Mouse (Mus musculus) midbrain, embryonic 13.5 days (tissue): ENCODE measurements around the gene Zdhhc14. TPM values are rescaled to one million over a fixed set of nuclear protein-coding genes. Genes with fewer than 3 reads are reported as not detected.
A peak's percentile ranks its signal among the peaks of the same experiment; 100 is the strongest.

Experiments
- ATAC-seq: fragments of 200-750 bp; cut with Nextera tagmentation; 2 replicates; pipeline ENCODE4 v1.8.0; 2017; ENCODE audit warnings: mild to moderate bottlenecking, moderate TSS enrichment, moderate library complexity
- H3K27ac ChIP-seq: fragments of 300-500 bp; sonication (generic); 2 replicates; pipeline ENCODE4 v1.5.1; 2015; ENCODE audit warnings: inconsistent platforms, mild to moderate bottlenecking, moderate library complexity
- H3K27me3 ChIP-seq: fragments of 300-500 bp; sonication (generic); 2 replicates; pipeline ENCODE4 v1.6.1; 2015; ENCODE audit warnings: mild to moderate bottlenecking, inconsistent platforms
- H3K36me3 ChIP-seq: fragments of 300-500 bp; sonication (generic); 2 replicates; pipeline ENCODE4 v1.6.1; 2015; ENCODE audit warnings: mild to moderate bottlenecking, inconsistent platforms
- H3K4me1 ChIP-seq: fragments of 300-500 bp; sonication (generic); replicated peaks from 2 replicates; pipeline ENCODE4 v1.6.1; 2015; ENCODE audit warnings: inconsistent platforms
- H3K4me2 ChIP-seq: fragments of 300-500 bp; sonication (generic); replicated peaks from 2 replicates; pipeline ENCODE4 v1.6.1; 2015; ENCODE audit warnings: moderate library complexity, mild to moderate bottlenecking, inconsistent platforms
- H3K4me3 ChIP-seq: fragments of 300-500 bp; sonication (generic); replicated peaks from 2 replicates; pipeline ENCODE4 v1.5.1; 2015; ENCODE audit warnings: mild to moderate bottlenecking, inconsistent platforms
- H3K9ac ChIP-seq: fragments of 300-500 bp; sonication (generic); replicated peaks from 2 replicates; pipeline ENCODE4 v1.6.1; 2015; ENCODE audit warnings: mild to moderate bottlenecking, inconsistent platforms
- H3K9me3 ChIP-seq: fragments of 300-500 bp; sonication (generic); 2 replicates; pipeline ENCODE4 v1.6.1; 2016; ENCODE audit warnings: mild to moderate bottlenecking, inconsistent platforms
- WGBS: fragments of 180-500 bp; shearing (Covaris S2); methylation state at CpG from one replicate; pipeline ENCODE4 v1.1.7; 2015; 5-methylcytosine and 5-hydroxymethylcytosine counted together
- polyA plus RNA-seq: library from polyadenylated mRNA; unstranded; fragments of >200 nt; fragmentation: Nextera tagmentation; extraction: Ambion mirVana; gene quantifications from 2 replicates; pipeline ENCODE4 v1.2.1, GENCODE M21; 2015

The Zdhhc14 gene
- polyA plus RNA-seq, 1 experiment from 2014 or later = 5.8 TPM

DNA sequence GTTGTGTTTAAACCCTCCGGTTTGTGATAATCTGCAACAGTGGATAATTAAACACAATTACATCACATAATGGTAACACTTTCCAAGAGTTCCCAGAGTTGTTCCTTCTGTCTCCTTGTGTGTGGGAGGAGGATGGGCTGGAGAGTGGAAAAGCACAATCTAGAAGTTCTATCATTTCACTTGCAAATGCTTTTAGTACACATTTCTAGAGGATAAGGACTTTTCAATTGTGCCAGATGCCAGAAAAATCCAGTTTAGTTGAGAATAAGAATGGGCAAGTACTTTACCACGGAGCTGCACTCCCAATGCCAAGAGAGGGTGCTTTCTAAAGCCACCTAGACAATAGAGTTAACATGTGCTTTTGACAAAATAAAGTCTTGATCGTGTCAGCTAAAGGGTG, 2.0 kb upstream of the Zdhhc14 start:
- Histone ChIP-seq H3K9ac (no peak overlapping the region), H3K9me3 (no peaks in the 10 kb centered on the region), H3K36me3 (no peaks in the 10 kb centered on the region), H3K27me3 (peaks cover 15% of the 10 kb centered on the region), H3K4me3 (no peak overlapping the region), H3K27ac (no peak overlapping the region), H3K4me2 (0 out of 2 replicates have a peak overlapping the region, but pooled peaks have one; percentile 88), H3K4me1 (peaks cover 31% of the 10 kb centered on the region)
- 64% methylated on average over 3 of the region's 3 CpGs for WGBS
- ATAC-seq = no peak

DNA sequence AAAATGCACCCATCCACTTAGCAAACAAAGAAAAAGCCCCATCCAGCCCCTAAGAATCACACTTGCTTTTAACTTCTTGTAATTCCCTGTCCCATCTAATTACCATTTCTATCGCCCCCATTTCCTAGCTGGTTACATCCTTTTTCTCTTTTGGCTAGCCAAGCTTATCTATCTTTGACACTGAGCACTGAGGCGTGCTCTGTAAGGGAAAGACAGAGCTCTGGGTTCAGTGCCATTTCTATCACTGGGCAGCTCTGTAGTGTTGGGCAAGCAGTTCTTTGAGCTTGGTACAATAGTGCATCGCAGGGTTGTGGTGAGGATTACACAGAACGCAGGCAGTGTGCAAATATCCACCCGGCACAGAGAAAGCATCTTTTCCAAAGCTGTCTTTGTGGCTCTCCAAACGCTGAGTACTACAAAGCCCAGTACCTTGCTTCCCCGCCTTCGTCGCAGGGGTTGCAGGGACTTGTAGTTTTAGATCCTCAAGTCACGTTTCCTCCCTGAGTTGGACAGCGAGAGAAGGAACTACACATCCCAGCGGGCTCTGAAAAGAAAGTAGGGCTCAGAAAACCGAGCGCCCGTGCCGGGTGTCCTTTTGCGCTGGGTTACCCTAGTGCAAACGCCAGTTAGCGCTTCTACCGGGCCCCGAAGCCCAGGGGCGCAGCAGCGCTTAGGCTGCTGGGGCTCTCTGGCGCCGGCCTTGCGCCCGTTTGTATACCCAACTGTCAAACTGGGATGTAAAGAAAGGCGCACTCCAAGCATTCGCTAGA, 1.1 kb upstream of the Zdhhc14 start:
- Histone ChIP-seq H3K27ac (peak overlapping the region; percentile 98), H3K27me3 (peaks cover 18% of the 10 kb centered on the region), H3K9ac (peak overlapping the region; percentile 80), H3K4me2 (peak overlapping the region; percentile 88), H3K4me3 (peak overlapping the region; percentile 61), H3K36me3 (no peaks in the 10 kb centered on the region), H3K9me3 (no peaks in the 10 kb centered on the region), H3K4me1 (peaks cover 33% of the 10 kb centered on the region)
- ATAC-seq = peak; percentile 90
- WGBS = under 1% methylated on average over 29 of the region's 29 CpGs

DNA sequence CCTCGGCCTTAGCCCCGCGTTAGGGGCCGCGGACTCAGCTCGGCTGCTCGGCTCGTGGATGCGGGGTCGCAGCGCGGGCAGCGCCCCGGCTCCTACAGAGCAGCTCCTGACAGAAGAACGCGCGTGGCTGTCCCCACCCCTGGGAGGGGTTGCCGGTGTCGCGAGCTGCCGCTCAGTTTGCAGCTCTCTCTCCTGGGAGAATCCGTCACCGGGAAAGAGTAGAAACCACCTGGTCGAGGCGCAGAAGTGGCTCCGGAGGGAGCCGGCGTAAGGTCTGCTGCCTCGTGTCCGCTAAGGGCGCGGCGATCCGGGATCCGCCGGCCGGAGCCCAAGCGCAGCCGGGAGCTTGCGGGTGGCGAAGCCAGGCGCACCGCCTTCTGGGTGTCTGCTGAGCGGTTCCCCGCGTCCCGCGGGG, 396 bp downstream of the Zdhhc14 start:
- H3K36me3 ChIP-seq = no peaks in the 10 kb centered on the region
- H3K4me1 ChIP-seq = peaks cover 33% of the 10 kb centered on the region
- peak overlapping the region; percentile 98 for H3K27ac ChIP-seq
- H3K4me3 ChIP-seq = peak overlapping the region; percentile 61
- peak overlapping the region; percentile 80 for H3K9ac ChIP-seq
- H3K4me2 ChIP-seq = peak overlapping the region; percentile 88
- WGBS = under 1% methylated on average over 48 of the region's 48 CpGs
- peaks cover 18% of the 10 kb centered on the region for H3K27me3 ChIP-seq
- H3K9me3 ChIP-seq = no peaks in the 10 kb centered on the region
- ATAC-seq = peak; percentile 68

DNA sequence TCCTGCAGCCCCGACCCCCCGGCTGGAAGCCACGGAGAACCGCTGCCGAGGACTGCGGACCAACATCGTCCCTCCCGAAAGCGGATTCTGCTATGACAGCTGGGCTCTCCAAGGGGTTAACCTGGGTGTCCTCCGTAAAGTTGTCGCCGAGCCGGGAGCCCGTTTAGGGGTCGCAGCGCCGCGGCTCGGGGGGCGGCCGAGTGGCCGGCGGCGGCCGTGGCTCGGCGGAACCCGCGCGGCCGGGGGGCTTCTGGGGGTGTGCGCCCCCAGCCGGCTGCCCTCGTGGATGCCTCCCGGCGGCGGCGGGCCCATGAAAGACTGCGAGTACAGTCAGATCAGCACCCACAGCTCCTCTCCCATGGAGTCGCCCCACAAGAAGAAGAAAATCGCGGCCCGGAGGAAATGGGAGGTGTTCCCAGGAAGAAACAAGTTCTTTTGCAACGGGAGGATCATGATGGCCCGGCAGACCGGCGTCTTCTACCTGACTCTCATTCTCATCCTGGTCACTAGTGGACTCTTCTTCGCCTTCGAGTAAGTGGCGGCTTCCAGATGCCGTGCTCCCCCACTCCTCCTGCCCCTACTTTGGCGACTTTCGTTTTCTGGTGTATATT, 909 bp downstream of the Zdhhc14 start:
- no peak for ATAC-seq
- H3K36me3 ChIP-seq = no peaks in the 10 kb centered on the region
- H3K4me3 ChIP-seq = peak overlapping the region; percentile 61
- WGBS = 3% methylated on average over 40 of the region's 53 CpGs
- peak overlapping the region; percentile 88 for H3K4me2 ChIP-seq
- H3K9ac ChIP-seq = peak overlapping the region; percentile 80
- H3K9me3 ChIP-seq = no peaks in the 10 kb centered on the region
- peak overlapping the region; percentile 98 for H3K27ac ChIP-seq
- H3K4me1 ChIP-seq = peaks cover 33% of the 10 kb centered on the region
- H3K27me3 ChIP-seq = peaks cover 18% of the 10 kb centered on the region

DNA sequence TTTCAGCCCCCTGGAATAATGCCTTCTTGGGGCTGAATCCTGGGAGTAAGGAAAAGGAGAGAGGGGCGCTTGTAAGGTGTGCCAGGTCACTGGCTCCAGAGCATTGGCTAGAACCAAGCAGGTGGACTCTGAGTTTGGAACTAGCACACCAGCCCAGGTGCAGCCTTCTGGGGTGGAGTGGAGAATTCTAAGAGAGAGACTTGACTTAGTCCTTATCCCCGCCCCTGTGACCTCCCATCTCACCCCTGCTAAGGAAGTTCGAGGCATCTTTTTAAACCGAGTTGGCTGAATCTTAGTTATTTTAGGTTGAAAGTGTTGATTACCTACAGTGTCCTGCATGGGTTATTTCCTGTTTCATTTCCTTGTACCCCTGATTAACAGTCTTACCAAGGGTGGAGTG, 1.5 kb downstream of the Zdhhc14 start:
- WGBS = 32% methylated on average over 4 of the region's 4 CpGs

DNA sequence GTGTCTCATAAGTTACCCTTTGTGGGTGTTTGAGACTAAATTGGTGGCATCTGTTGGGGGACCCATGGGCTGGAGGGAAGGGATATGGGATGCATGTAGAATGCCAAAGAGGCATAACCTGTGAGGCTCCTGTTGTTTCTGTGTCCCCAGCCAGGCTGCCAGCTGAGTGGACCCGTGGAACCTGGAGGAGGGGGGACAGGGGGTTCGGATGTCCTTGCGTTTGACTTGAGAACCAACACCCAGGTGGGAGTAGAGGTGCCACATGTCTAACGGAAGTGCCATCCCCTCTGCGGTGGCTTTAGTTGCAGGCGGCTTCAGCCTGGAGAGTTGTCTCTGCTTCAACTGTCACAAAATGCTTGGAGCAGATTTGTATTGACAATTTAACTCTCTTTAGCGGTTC, 2.5 kb downstream of the Zdhhc14 start:
- Histone ChIP-seq H3K4me3 (peak overlapping the region; percentile 61), H3K4me1 (peaks cover 33% of the 10 kb centered on the region), H3K27ac (no peak overlapping the region), H3K36me3 (no peaks in the 10 kb centered on the region), H3K4me2 (peak overlapping the region; percentile 88), H3K9ac (no peak overlapping the region), H3K9me3 (no peaks in the 10 kb centered on the region), H3K27me3 (peaks cover 18% of the 10 kb centered on the region)
- ATAC-seq = no peak
- WGBS = 92% methylated on average over 7 of the region's 7 CpGs

More for the DNA sequence above, 1.5 kb downstream of the Zdhhc14 start:
- ATAC-seq = no peak
- H3K4me1 ChIP-seq = peaks cover 33% of the 10 kb centered on the region
- H3K9ac ChIP-seq = peak overlapping the region; percentile 80
- no peaks in the 10 kb centered on the region for H3K9me3 ChIP-seq
- H3K4me3 ChIP-seq = peak overlapping the region; percentile 61
- peaks cover 18% of the 10 kb centered on the region for H3K27me3 ChIP-seq
- H3K27ac ChIP-seq = no peak overlapping the region
- H3K36me3 ChIP-seq = no peaks in the 10 kb centered on the region
- H3K4me2 ChIP-seq = peak overlapping the region; percentile 88

DNA sequence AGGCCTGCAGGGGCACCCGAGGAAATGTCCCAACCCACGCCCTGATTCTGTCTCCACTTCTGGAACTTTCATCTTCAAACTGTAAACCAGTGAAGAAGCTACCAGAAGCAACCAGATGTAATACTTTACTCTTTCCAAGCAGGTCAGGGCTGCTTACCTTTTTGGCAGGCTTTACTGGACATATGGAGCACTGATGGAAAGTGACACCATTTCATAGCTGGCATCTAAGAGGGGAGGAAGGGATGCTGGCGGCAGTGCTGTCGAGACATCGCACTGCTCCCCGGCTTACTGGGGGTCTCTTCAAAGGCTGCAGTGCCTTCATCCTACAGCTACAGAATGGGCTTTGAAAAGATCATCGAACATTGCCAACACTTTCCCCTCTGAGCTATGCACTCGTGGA, 5.3 kb downstream of the Zdhhc14 start:
- Histone ChIP-seq H3K27me3 (peaks cover 18% of the 10 kb centered on the region), H3K27ac (no peak overlapping the region), H3K36me3 (no peaks in the 10 kb centered on the region), H3K9me3 (no peaks in the 10 kb centered on the region), H3K4me3 (no peak overlapping the region), H3K4me2 (no peak overlapping the region), H3K9ac (no peak overlapping the region), H3K4me1 (peaks cover 23% of the 10 kb centered on the region)
- no peak for ATAC-seq
- WGBS = 89% methylated on average over 8 of the region's 8 CpGs

DNA sequence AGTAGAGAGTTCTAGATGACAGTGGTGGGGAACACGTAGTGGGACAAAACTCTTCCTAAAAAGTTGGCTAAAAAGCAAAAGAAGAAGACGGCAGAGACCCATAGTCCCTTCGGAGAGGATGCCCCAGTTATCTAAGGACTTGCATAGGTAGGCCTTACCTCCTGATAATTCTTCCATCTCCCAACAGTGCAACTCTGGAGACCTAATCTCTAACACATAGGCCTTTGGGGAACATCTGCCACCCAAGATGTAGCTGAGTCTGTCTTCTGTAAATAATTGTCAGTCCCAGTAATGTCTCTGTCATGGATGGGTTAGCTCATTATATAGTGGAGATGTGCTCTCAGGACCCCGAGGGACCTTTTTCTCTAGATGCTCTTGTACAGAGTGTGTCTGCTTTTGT, 6.6 kb downstream of the Zdhhc14 start:
- Histone ChIP-seq H3K9ac (no peak overlapping the region), H3K27me3 (peaks cover 14% of the 10 kb centered on the region), H3K4me2 (no peak overlapping the region), H3K4me3 (no peak overlapping the region), H3K4me1 (peaks cover 14% of the 10 kb centered on the region), H3K36me3 (no peaks in the 10 kb centered on the region), H3K27ac (no peak overlapping the region), H3K9me3 (no peaks in the 10 kb centered on the region)
- no peak for ATAC-seq
- WGBS = 91% methylated on average over 4 of the region's 4 CpGs

DNA sequence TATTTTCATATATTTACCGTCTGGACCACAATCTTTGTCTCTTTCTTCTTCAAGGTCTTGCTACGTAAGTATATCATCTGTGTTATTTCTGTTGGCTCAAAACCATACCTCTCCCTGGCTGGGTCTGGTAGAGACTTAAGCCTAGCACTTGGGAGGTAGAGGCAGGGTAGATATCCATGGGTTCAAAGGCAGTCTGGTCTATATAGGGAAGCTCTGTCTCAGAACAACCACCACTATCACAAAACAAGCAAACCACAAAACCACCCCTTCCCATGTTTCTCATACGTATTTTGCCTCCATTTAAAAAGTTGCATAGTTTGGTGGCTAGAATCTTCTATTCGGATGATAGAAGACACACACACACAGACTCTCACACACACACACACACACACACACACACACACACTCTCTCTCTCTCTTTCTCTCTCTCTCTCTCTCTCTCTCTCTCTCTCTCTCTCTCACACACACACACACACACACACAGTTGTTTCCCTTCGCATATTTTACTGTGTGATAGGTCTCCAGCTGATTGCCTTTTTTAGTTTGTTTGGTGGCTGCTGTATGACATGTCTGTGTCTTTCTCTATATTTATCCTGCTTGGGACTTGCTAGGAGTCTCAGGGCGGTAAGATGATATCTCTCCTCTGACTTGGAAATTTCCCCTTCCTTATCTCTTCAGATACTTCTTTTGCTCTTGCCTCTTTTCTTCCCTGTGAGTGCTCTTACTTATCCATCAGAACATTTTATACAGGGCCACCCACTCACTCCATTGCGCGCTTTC, 11.8 kb downstream of the Zdhhc14 start:
- no peak overlapping the region for H3K4me3 ChIP-seq
- H3K4me1 ChIP-seq = no peaks in the 10 kb centered on the region
- no peaks in the 10 kb centered on the region for H3K9me3 ChIP-seq
- H3K27me3 ChIP-seq = no peaks in the 10 kb centered on the region
- no peaks in the 10 kb centered on the region for H3K36me3 ChIP-seq
- 94% methylated on average over 8 of the region's 8 CpGs for WGBS
- no peak overlapping the region for H3K4me2 ChIP-seq
- H3K27ac ChIP-seq = no peak overlapping the region
- H3K9ac ChIP-seq = no peak overlapping the region
- ATAC-seq = no peak

DNA sequence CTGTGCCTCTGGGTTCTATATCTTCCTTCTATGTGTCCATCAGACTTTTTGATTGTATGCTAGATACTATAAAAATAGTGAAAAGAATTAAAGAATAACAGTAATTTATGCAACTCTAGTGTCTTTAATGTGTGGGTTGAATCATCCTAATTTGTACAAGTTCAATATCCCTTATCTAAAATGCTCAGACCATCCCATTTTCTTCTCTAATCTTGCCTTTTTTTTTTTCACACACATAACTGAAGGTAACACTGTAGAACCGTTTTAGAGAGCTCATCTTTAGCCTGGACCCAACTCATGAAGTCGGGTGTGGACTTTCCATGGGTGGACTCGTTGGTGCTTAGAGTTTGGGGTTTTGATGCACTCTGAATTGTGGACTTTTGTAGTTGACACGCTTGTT, 12.6 kb downstream of the Zdhhc14 start:
- no peak for ATAC-seq
- 87% methylated on average over 4 of the region's 4 CpGs for WGBS
- no peak overlapping the region for H3K9ac ChIP-seq
- H3K9me3 ChIP-seq = no peaks in the 10 kb centered on the region
- H3K4me1 ChIP-seq = no peaks in the 10 kb centered on the region
- H3K27me3 ChIP-seq = no peaks in the 10 kb centered on the region
- no peak overlapping the region for H3K4me3 ChIP-seq
- no peak overlapping the region for H3K4me2 ChIP-seq
- no peaks in the 10 kb centered on the region for H3K36me3 ChIP-seq
- no peak overlapping the region for H3K27ac ChIP-seq

DNA sequence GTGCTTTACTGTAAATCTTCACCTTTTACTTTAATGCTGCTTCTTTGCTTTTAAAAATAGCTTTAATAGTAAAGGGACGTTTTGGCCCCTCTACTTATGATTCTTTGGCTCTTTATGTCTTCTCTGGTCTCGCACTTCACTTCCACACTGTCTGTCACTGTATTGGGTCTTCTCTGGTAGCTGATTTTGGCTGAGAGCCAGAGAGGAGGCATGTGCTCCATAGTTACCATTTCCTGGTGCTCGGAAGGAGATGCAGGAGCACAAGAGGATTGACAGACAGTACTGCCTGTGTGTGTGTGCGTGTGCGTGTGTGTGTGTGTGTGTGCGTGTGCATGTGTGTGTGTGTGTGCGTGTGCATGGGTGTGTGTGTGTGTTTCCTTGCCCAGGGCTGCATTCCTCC, 14.2 kb downstream of the Zdhhc14 start:
- Histone ChIP-seq H3K27me3 (no peaks in the 10 kb centered on the region), H3K4me2 (no peak overlapping the region), H3K36me3 (no peaks in the 10 kb centered on the region), H3K9me3 (no peaks in the 10 kb centered on the region), H3K4me3 (no peak overlapping the region), H3K9ac (no peak overlapping the region), H3K27ac (no peak overlapping the region), H3K4me1 (0 out of 2 replicates have a peak, but pooled peaks cover 6% of the 10 kb centered on the region)
- ATAC-seq = no peak
- WGBS = 66% methylated on average over 7 of the region's 7 CpGs

DNA sequence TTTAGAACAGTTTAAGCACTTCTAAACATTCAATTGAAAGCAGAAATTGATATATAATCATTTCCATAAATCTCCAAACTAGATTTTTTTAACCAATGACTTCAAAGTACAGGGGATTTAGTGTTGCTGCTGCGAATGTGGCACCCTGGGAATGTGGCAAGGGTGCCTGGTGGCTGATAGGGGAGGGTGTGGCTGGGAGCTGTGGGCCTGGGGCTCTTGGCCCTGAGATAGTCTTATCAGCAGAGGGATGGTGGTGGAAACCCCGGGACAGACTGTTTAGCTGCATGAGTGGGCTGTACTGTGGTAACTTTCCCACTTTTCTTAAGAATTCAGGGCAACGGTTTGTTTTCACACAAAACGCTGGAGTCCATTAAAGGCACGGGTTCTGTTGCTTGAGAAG, 14.6 kb downstream of the Zdhhc14 start:
- Histone ChIP-seq H3K4me3 (no peak overlapping the region), H3K27me3 (no peaks in the 10 kb centered on the region), H3K27ac (no peak overlapping the region), H3K9me3 (no peaks in the 10 kb centered on the region), H3K36me3 (no peaks in the 10 kb centered on the region), H3K9ac (no peak overlapping the region), H3K4me1 (0 out of 2 replicates have a peak, but pooled peaks cover 6% of the 10 kb centered on the region), H3K4me2 (no peak overlapping the region)
- WGBS = 78% methylated on average over 5 of the region's 5 CpGs
- no peak for ATAC-seq
